Mouse (Mus musculus): ENCODE measurements around the gene Nt5c.

DNA sequence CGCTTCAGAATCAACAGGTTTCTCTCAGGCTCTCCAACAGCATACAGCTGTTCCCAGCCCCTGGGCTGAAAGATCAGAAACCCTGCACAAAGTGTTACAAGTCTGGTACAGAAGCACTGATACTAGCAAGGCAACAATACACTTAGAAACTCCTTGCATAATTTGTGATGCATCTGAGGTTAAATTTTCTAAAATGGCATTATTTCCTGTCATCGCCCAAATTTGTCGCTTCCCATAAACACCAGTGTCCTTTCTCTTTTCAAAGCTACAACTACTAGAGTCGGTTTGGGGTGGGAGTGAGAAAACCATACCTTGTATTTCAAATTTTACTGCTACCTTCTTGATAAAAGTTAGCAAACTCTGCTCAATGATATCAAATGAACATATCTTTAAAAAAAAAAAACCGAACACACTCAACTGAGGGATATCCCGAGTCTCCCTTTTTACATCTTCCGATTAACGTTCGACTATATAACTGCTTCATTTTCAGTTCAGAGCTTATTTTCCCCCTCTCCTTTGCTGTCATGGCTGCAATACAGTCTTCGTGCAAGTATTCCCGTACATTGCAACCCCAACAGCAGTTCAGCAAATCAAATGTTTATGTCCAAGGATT is 43.2 kb upstream of the Nt5c start:
- TF ChIP-seq POLR2A (IDR thresholded peaks at IDR 0.05; ENCODE audit: insufficient read depth, low read depth, low read length) (no peak), CTCF (IDR thresholded peaks at IDR 0.05; ENCODE audit: insufficient read depth, low read depth, low read length) (no peak)
